Mouse (Mus musculus): Measurements from ENCODE around the gene Klhl8. TPM values are rescaled to one million over a fixed set of nuclear protein-coding genes. Genes with fewer than 3 reads are reported as not detected.
A peak's percentile ranks its signal among the peaks of the same experiment; 100 is the strongest.

Klhl8 gene
- polyA plus RNA-seq, 1 experiment from 2014 or later, result 15.5 TPM

GRCm38 (mm10) chr5:103856286-103857009 is 54.6 kb downstream of the Klhl8 start:
- Histone ChIP-seq H3K9me3 (no peaks in the 10 kb centered on the region), H3K4me1 (0 out of 2 replicates have a peak, but pooled peaks cover 4% of the 10 kb centered on the region), H3K9ac (no peak overlapping the region), H3K27ac (no peak overlapping the region), H3K36me3 (peaks cover 2% of the 10 kb centered on the region), H3K4me2 (no peak overlapping the region), H3K4me3 (no peak overlapping the region), H3K27me3 (no peaks in the 10 kb centered on the region)
- 62% methylated on average over 5 of the region's 5 CpGs for WGBS
- no peak for ATAC-seq (ENCODE audit: insufficient number of reproducible peaks, low FRiP score, low TSS enrichment, low read depth)

- H3K27me3 ChIP-seq, result no peaks in the 10 kb centered on the region
- no peaks in the 10 kb centered on the region for H3K9me3 ChIP-seq
- 85% methylated on average over 14 of the region's 14 CpGs for WGBS
- H3K4me2 ChIP-seq, result no peak overlapping the region
- no peak overlapping the region for H3K27ac ChIP-seq
- no peak overlapping the region for H3K4me3 ChIP-seq
- no peak overlapping the region for H3K9ac ChIP-seq
- H3K36me3 ChIP-seq, result peaks cover 6% of the 10 kb centered on the region
- ATAC-seq (ENCODE audit: insufficient number of reproducible peaks, low FRiP score, low TSS enrichment, low read depth), result no peak
- H3K4me1 ChIP-seq, result 0 out of 2 replicates have a peak, but pooled peaks cover 4% of the 10 kb centered on the region
Measured at GRCm38 (mm10) chr5:103855483-103856211, 55.4 kb downstream of the Klhl8 start.

GRCm38 (mm10) chr5:103854807-103855194 is 56.3 kb downstream of the Klhl8 start:
- H3K27ac ChIP-seq, result no peak overlapping the region
- no peak overlapping the region for H3K4me3 ChIP-seq
- WGBS, result 82% methylated on average over 5 of the region's 5 CpGs
- peaks cover 6% of the 10 kb centered on the region for H3K36me3 ChIP-seq
- 0 out of 2 replicates have a peak, but pooled peaks cover 4% of the 10 kb centered on the region for H3K4me1 ChIP-seq
- no peak overlapping the region for H3K9ac ChIP-seq
- ATAC-seq (ENCODE audit: insufficient number of reproducible peaks, low FRiP score, low TSS enrichment, low read depth), result no peak
- H3K9me3 ChIP-seq, result no peaks in the 10 kb centered on the region
- H3K4me2 ChIP-seq, result no peak overlapping the region
- H3K27me3 ChIP-seq, result no peaks in the 10 kb centered on the region

- no peak overlapping the region for H3K27ac ChIP-seq
- H3K36me3 ChIP-seq, result peaks cover 10% of the 10 kb centered on the region
- H3K9me3 ChIP-seq, result no peaks in the 10 kb centered on the region
- H3K9ac ChIP-seq, result no peak overlapping the region
- ATAC-seq (ENCODE audit: insufficient number of reproducible peaks, low FRiP score, low TSS enrichment, low read depth), result no peak
- H3K4me2 ChIP-seq, result no peak overlapping the region
- 61% methylated on average over 17 of the region's 17 CpGs for WGBS
- 0 out of 2 replicates have a peak, but pooled peaks cover 4% of the 10 kb centered on the region for H3K4me1 ChIP-seq
- no peaks in the 10 kb centered on the region for H3K27me3 ChIP-seq
- H3K4me3 ChIP-seq, result no peak overlapping the region
Measured at GRCm38 (mm10) chr5:103854041-103854806, 56.8 kb downstream of the Klhl8 start.

GRCm38 (mm10) chr5:103852756-103853549 is 58.1 kb downstream of the Klhl8 start:
- Histone ChIP-seq H3K27ac (no peak overlapping the region), H3K9me3 (no peaks in the 10 kb centered on the region), H3K27me3 (no peaks in the 10 kb centered on the region), H3K4me3 (no peak overlapping the region), H3K4me1 (0 out of 2 replicates have a peak, but pooled peaks cover 4% of the 10 kb centered on the region), H3K9ac (no peak overlapping the region), H3K36me3 (peaks cover 17% of the 10 kb centered on the region), H3K4me2 (no peak overlapping the region)
- no peak for ATAC-seq (ENCODE audit: insufficient number of reproducible peaks, low FRiP score, low TSS enrichment, low read depth)
- WGBS, result 67% methylated on average over 4 of the region's 4 CpGs

- Histone ChIP-seq H3K9me3 (no peaks in the 10 kb centered on the region), H3K36me3 (peaks cover 25% of the 10 kb centered on the region), H3K27ac (no peak overlapping the region), H3K27me3 (no peaks in the 10 kb centered on the region), H3K4me2 (no peak overlapping the region), H3K4me1 (peaks cover 4% of the 10 kb centered on the region; the same call in 1 of the 2 replicates), H3K9ac (no peak overlapping the region), H3K4me3 (no peak overlapping the region)
- WGBS, result 85% methylated on average over 8 of the region's 8 CpGs
- no peak for ATAC-seq (ENCODE audit: insufficient number of reproducible peaks, low FRiP score, low TSS enrichment, low read depth)
Measured at GRCm38 (mm10) chr5:103848546-103848945, 62.5 kb downstream of the Klhl8 start.

- no peak overlapping the region for H3K4me2 ChIP-seq
- no peak overlapping the region for H3K9ac ChIP-seq
- H3K27me3 ChIP-seq, result no peaks in the 10 kb centered on the region
- no peak for ATAC-seq (ENCODE audit: insufficient number of reproducible peaks, low FRiP score, low TSS enrichment, low read depth)
- peaks cover 4% of the 10 kb centered on the region; the same call in 1 of the 2 replicates for H3K4me1 ChIP-seq
- 49% methylated on average over 5 of the region's 5 CpGs for WGBS
- H3K4me3 ChIP-seq, result no peak overlapping the region
- peaks cover 33% of the 10 kb centered on the region for H3K36me3 ChIP-seq
- no peaks in the 10 kb centered on the region for H3K9me3 ChIP-seq
- no peak overlapping the region for H3K27ac ChIP-seq
Measured at GRCm38 (mm10) chr5:103846609-103847008, 64.5 kb downstream of the Klhl8 start.

GRCm38 (mm10) chr5:103846154-103846551 is 64.9 kb downstream of the Klhl8 start:
- Histone ChIP-seq H3K4me2 (no peak overlapping the region), H3K36me3 (peaks cover 28% of the 10 kb centered on the region), H3K4me1 (peaks cover 4% of the 10 kb centered on the region; the same call in 1 of the 2 replicates), H3K4me3 (no peak overlapping the region), H3K27me3 (no peaks in the 10 kb centered on the region), H3K27ac (no peak overlapping the region), H3K9ac (no peak overlapping the region), H3K9me3 (no peaks in the 10 kb centered on the region)
- ATAC-seq (ENCODE audit: insufficient number of reproducible peaks, low FRiP score, low TSS enrichment, low read depth), result no peak
- 62% methylated on average over 10 of the region's 10 CpGs for WGBS

GRCm38 (mm10) chr5:103845418-103846153 is 65.5 kb downstream of the Klhl8 start:
- Histone ChIP-seq H3K9ac (no peak overlapping the region), H3K4me3 (no peak overlapping the region), H3K27ac (no peak overlapping the region), H3K4me1 (peaks cover 4% of the 10 kb centered on the region; the same call in 1 of the 2 replicates), H3K4me2 (no peak overlapping the region), H3K36me3 (peaks cover 27% of the 10 kb centered on the region), H3K27me3 (no peaks in the 10 kb centered on the region), H3K9me3 (no peaks in the 10 kb centered on the region)
- 53% methylated on average over 19 of the region's 19 CpGs for WGBS
- no peak for ATAC-seq (ENCODE audit: insufficient number of reproducible peaks, low FRiP score, low TSS enrichment, low read depth)

GRCm38 (mm10) chr5:103843938-103844337 is 67.1 kb downstream of the Klhl8 start:
- no peak for ATAC-seq (ENCODE audit: insufficient number of reproducible peaks, low FRiP score, low TSS enrichment, low read depth)
- Histone ChIP-seq H3K36me3 (peaks cover 22% of the 10 kb centered on the region), H3K9ac (no peak overlapping the region), H3K27me3 (no peaks in the 10 kb centered on the region), H3K4me3 (no peak overlapping the region), H3K4me1 (peaks cover 10% of the 10 kb centered on the region), H3K27ac (no peak overlapping the region), H3K4me2 (no peak overlapping the region), H3K9me3 (no peaks in the 10 kb centered on the region)
- WGBS, result 74% methylated on average over 1 of the region's 1 CpGs

- Histone ChIP-seq H3K4me1 (peaks cover 21% of the 10 kb centered on the region), H3K9ac (no peak overlapping the region), H3K27me3 (no peaks in the 10 kb centered on the region), H3K27ac (peak overlapping the region; percentile 7; the same call in 1 of the 2 replicates), H3K36me3 (peaks cover 8% of the 10 kb centered on the region), H3K4me2 (no peak overlapping the region), H3K9me3 (no peaks in the 10 kb centered on the region), H3K4me3 (no peak overlapping the region)
- 69% methylated on average over 3 of the region's 3 CpGs for WGBS
- ATAC-seq (ENCODE audit: insufficient number of reproducible peaks, low FRiP score, low TSS enrichment, low read depth), result no peak
Measured at GRCm38 (mm10) chr5:103839265-103839626, 71.8 kb downstream of the Klhl8 start.
